Mouse (Mus musculus): ENCODE results near the gene Lrrc10b.

The Lrrc10b gene

GRCm38 (mm10) chr19:10456752-10457483 lies at the start of gene Lrrc10b:
Gene Lrrc10b (minus strand): TSS chr19:10457473.
- peak; percentile 88 for DNase-seq

- peak; percentile 74 for DNase-seq
These were observed 45.3 kb upstream of the Lrrc10b start for GRCm38 (mm10) chr19:10502571-10502970.

DNA sequence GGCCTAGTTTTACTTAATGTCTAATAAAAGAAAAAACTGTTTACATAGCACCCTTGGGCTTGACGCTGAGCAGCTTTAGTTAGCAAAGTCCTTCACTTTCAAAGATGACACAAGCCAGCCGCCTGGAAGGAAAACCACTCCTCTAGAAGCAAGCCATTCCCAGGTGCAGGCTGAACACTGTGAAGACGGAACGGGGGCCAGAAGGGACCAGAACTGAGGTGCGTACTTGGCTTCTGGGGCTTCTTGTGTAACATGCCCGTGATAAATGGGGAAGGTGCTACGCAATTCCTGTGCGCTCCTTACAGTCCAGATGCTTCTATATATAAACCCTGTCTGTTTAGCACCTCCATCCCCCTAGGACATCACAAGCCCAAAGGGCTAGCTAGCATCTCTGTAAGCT lies 43.3 kb upstream of the Lrrc10b start:
- DNase-seq = no peak

- DNase-seq = no peak
These were observed 40.4 kb upstream of the Lrrc10b start for GRCm38 (mm10) chr19:10497512-10498160.

DNA sequence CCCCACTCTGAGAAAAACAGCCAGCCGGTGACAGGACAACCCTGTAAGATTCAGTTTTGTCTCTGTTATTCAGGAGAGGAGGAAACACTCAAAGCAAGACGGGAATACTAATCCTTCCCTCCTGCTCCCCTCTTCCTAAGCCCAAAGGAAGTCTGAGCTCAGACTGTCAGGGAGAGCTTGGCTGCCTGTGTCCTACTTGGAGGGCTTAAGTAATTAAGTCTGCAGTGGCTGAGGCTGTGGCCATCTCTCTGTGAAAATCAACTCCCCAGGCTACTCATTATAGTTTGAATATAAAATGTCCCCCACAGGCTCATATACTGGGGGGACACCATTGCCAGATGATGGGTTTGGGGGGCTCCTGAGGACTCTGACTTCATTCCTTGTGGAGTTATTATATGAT lies 39.7 kb upstream of the Lrrc10b start:
- DNase-seq = peak; percentile 68

GRCm38 (mm10) chr19:10495670-10496069 lies 38.4 kb upstream of the Lrrc10b start:
- DNase-seq = no peak

GRCm38 (mm10) chr19:10486264-10486738 lies 29.0 kb upstream of the Lrrc10b start:
- peak; percentile 87 for DNase-seq

GRCm38 (mm10) chr19:10482703-10483102 lies 25.4 kb upstream of the Lrrc10b start, which contains the start of gene Ppp1r32:
Gene Ppp1r32 (minus strand): TSS chr19:10482928.
- DNase-seq = peak; percentile 93

DNA sequence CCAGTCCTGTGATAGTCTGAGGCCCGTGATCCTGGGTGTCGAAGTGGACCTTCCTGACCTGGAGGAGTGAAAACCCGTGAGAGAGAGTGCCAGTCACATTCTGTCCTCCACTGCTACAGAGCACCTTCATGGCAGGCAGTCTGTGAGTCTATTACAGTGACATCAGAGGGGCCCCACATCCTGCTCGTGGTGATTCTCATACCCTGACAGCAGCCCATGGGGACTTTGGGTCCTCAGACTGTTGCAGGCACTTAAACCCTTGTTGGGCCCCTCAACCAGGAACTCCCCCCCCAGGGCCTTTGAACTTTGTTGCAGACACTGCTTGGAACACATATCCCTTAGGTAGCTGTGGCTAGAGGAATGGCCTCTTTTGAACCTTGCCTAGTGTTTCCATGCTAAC lies 22.3 kb upstream of the Lrrc10b start:
- DNase-seq = no peak

- DNase-seq = peak; percentile 50
These were observed 16.5 kb upstream of the Lrrc10b start for GRCm38 (mm10) chr19:10473779-10474178.

DNA sequence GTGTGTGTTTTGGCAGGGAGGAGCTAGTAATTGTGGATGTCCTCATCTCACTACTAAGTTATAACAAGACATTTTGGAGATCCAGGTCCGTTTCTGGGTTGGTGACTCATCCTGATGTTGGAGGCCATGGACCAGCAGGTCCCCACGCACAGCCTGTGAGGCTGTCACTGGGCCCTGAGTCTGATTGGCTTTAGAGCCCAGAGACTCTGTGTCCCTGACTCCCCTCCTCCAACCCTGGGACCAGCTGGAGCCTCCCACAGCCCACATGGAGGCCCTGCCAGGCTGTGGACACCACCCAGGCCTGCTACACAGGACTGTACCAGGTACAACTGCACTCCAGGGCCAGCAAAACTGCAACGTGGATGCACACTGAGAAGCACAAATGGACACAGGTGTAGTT lies 15.7 kb upstream of the Lrrc10b start:
- DNase-seq = no peak

DNA sequence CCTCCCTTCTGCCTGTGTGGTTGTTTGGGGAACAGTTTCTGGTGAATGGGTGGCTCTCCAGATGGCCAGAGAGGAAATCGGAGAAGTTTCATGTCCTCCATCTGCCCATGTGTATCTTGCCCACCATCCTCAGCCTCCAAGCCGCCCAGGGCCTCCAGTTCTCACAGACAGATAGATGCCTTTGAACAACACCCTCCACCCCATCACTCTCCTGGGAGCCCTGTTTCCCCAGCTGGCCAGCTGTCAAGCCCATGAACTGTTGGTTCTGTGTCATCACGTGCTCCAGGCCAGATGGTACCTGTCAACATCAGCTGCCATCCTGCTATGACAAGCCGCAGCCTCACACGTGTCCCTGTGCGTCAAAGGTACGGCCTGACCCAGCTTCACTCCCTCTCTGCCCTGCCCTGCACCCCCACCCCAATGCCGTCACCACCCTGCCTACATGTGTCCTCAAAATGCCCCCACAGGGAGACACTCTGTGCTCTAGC lies 11.9 kb upstream of the Lrrc10b start:
- DNase-seq = peak; percentile 43

- no peak for DNase-seq
These were observed 7.2 kb upstream of the Lrrc10b start for GRCm38 (mm10) chr19:10464427-10464826.

- no peak for DNase-seq
These were observed 4.3 kb upstream of the Lrrc10b start for GRCm38 (mm10) chr19:10461584-10461983.

- DNase-seq = no peak
These were observed 2.6 kb upstream of the Lrrc10b start for GRCm38 (mm10) chr19:10459907-10460306.

DNA sequence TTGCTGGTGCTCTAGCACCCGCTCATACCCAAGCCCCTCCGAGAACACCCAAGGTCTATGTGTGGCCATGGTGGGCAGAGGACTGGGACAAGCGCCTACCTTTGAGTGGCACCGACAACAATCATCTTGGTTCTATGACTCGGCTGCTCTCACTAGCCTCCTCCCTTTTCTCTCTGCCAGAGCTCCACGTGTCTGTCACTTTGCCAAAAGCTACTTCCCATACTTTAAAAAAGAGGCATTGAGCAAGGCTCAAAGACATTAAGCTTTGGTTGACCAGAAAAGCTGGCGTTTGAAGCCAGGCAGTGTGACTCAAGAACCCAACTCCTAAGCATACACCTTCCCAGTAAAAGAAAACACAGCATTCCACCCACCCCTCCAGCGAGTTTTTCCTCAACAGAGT lies 823 bp upstream of the Lrrc10b start:
- no peak for DNase-seq

- peak; percentile 96 for DNase-seq
These were observed 169 bp upstream of the Lrrc10b start for GRCm38 (mm10) chr19:10457484-10457800.

DNA sequence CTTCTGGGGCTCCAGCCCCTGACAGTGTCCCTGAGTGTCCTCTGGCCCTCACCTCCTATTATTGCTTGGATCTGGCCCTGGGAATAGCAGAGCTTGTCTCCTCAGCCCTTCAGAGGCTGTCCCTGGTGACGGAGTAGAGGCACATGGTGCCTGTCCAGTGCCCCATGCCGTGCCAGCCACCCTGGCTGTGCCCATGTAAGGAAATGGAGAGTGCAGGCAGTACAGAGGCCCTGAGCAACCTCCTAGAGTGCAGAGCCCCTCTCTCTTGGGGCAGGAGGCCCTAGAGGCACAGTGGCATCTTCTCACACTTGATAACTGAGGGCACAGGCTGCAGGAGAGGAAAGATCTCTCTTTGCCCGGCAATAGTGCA lies 1.9 kb downstream of the Lrrc10b start:
- no peak for DNase-seq

DNA sequence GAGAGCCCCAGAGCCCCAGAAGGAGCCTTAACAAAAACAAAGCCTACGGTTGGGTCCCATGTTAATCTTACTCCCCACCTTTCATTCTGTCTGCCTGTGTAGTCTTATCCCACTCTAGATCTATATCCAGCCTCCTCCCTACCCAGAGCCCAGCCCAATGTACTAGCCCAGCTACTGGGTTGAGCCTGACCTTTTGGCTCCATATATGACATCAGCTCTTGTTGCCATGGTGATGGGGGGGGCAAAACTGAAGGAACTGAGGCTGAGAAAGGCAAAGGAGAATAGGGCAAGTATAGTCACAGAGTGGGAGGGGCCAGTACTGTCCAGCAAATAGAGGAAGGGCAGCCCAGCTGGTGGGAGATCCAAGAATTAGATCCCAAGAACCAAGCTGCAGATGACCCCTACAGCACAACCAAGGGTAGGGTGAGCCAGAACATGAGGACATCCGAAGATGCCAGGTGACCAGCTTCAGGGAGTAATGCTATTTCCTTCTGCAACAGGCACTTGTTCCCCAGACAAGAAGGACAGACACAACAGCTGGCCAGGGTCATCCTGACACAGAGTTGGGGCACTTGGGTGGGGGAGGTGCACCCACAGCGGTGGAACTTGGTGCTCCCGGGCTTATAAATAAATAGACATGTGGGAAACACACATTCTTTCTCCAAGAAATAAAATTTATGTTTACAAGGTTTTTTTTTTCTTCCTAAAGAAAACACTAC lies 2.4 kb downstream of the Lrrc10b start:
- peak; percentile 32 for DNase-seq

GRCm38 (mm10) chr19:10449708-10450107 lies 7.6 kb downstream of the Lrrc10b start:
- DNase-seq = peak; percentile 88

DNA sequence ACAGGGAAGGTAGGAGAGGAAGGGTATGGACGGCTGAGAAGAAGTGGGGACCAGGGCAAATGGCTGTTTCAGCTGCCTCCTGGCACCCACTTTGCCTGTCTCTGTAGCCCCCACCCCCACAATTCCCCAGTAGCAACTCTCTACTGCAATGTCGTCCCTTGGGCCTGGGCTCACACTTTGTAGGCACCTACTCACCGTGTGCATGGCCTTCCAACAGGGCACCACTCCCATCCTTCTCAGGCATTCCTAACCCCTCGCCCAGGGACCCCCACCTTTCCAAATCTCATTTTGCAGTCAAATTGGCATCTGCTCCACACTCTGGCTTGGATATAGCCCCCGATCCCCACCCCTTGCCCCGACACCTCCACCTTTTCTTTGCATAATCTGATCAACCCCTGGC lies 8.1 kb downstream of the Lrrc10b start:
- no peak for DNase-seq

DNA sequence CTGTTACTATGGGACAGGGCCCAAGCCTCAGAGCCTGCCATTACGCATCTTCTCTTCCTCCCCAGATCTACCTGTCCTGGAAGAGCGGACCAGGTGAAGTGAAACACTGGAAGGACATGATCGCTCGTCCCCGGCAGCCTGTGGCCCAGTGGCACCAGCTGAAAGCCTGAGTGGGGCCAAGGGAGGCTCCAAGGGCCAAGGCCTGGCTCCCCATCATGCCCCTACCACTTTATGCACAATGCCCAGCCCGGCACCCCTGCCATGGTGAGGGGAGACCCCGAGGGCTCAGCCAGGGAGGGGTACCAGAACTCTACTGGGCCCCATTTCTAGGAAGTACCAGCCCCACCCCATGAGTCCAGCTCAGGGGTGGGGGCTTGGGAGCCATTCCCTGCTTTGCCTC lies 9.0 kb downstream of the Lrrc10b start:
- DNase-seq = no peak

- DNase-seq = no peak
These were observed 12.4 kb downstream of the Lrrc10b start for GRCm38 (mm10) chr19:10444685-10445369.

All from retina, postnatal 1 day (tissue).